Mouse (Mus musculus) B cell, adult 2 months (primary cell): Measurements from ENCODE around the gene Scamp1.
A peak's percentile ranks its signal among the peaks of the same experiment; 100 is the strongest.
"Not testable (repeated sequence)": the region's sequence is repeated elsewhere in the genome, so short reads cannot be mapped to it uniquely, and the experiment has no call there.

Experiments
- DNase-seq, 2 experiments: peaks; one replicate each; pipeline ENCODE4 v3.0.0; 2022

Scamp1 gene

GRCm38 (mm10) chr13:94285281-94285871 is at the start of gene Scamp1:
TSS of gene Scamp1 (minus strand) at chr13:94285857.
- peak; percentile 76 for DNase-seq

GRCm38 (mm10) chr13:94330392-94330979 is 44.8 kb upstream of the Scamp1 start:
- DNase-seq: no peak

GRCm38 (mm10) chr13:94329005-94329404 is 43.3 kb upstream of the Scamp1 start:
- DNase-seq: not testable (repeated sequence)

GRCm38 (mm10) chr13:94328063-94328462 is 42.4 kb upstream of the Scamp1 start:
- no peak for DNase-seq

GRCm38 (mm10) chr13:94322475-94322874 is 36.8 kb upstream of the Scamp1 start:
- DNase-seq: no peak

- no peak for DNase-seq
These were observed 35.6 kb upstream of the Scamp1 start for GRCm38 (mm10) chr13:94321094-94321792.

GRCm38 (mm10) chr13:94316975-94317511 is 31.4 kb upstream of the Scamp1 start:
- DNase-seq: no peak

GRCm38 (mm10) chr13:94312812-94313211 is 27.2 kb upstream of the Scamp1 start:
- DNase-seq: not testable (repeated sequence)

- no peak for DNase-seq
These were observed 22.6 kb upstream of the Scamp1 start for GRCm38 (mm10) chr13:94308279-94308678.

GRCm38 (mm10) chr13:94307531-94307930 is 21.9 kb upstream of the Scamp1 start:
- no peak for DNase-seq

- DNase-seq: no peak
These were observed 21.3 kb upstream of the Scamp1 start for GRCm38 (mm10) chr13:94306968-94307289.

- no peak for DNase-seq
These were observed 20.8 kb upstream of the Scamp1 start for GRCm38 (mm10) chr13:94306277-94306967.

GRCm38 (mm10) chr13:94300946-94301538 is 15.4 kb upstream of the Scamp1 start:
- no peak for DNase-seq

GRCm38 (mm10) chr13:94300232-94300631 is 14.6 kb upstream of the Scamp1 start:
- DNase-seq: no peak

- DNase-seq: no peak
These were observed 12.7 kb upstream of the Scamp1 start for GRCm38 (mm10) chr13:94298401-94298800.

GRCm38 (mm10) chr13:94296371-94296770 is 10.7 kb upstream of the Scamp1 start:
- DNase-seq: no peak

GRCm38 (mm10) chr13:94295922-94296321 is 10.3 kb upstream of the Scamp1 start:
- DNase-seq: no peak

- no peak for DNase-seq
These were observed 9.2 kb upstream of the Scamp1 start for GRCm38 (mm10) chr13:94294886-94295285.

- no peak for DNase-seq
These were observed 8.3 kb upstream of the Scamp1 start for GRCm38 (mm10) chr13:94293911-94294310.

- no peak for DNase-seq
These were observed 538 bp upstream of the Scamp1 start for GRCm38 (mm10) chr13:94286195-94286594.

GRCm38 (mm10) chr13:94284543-94285269 is 951 bp downstream of the Scamp1 start:
- peak in 1 of 2 experiments; percentile 3 for DNase-seq

- no peak for DNase-seq
These were observed 6.2 kb downstream of the Scamp1 start for GRCm38 (mm10) chr13:94279420-94279819.
